ENCODE assay signal across 9 mouse cellular contexts in genomic region chr17:29493461-29493980, GRCm38 (mm10). TPM values are rescaled to one million over a fixed set of nuclear protein-coding genes. Genes with fewer than 3 reads are reported as not detected.
DNase-seq lines count a peak whose midpoint lies in the region; ATAC-seq lines count a peak whose summit lies in the region.
"Had no signal": no experiment of that assay in that cellular context is flagged by ENCODE, and none has a peak within 500 bp of the region (broad histone marks: within the 10 kb centered on the region; RNA-seq: fewer than 3 reads in every experiment).

No protein-coding gene starts in this region.

- no peaks in the 10 kb centered on the region for H3K27me3 ChIP-seq in heart, embryonic 13.5 days (replicated peaks)
- no peaks in the 10 kb centered on the region for H3K27me3 ChIP-seq in embryonic facial prominence, embryonic 11.5 days (ENCODE audit: control insufficient read depth, insufficient read depth, low read length)
- no peaks in the 10 kb centered on the region for H3K27me3 ChIP-seq in liver, embryonic 13.5 days

- intact Hi-C loops in heart, postnatal 14 days (cut with DNase I), result loop anchor here (2.0 kb wide), 1 partner anchor 19 kb away; no protein-coding TSS in a partner anchor
- intact Hi-C loops in left cerebral cortex, postnatal 25 days (cut with DNase I), result loop anchor here (5.0 kb wide), 2 partner anchors 111 to 226 kb away; partner anchors contain the start of gene BC004004

- H3K4me2 ChIP-seq in heart, embryonic 13.5 days, result peak overlapping the region; percentile 87
- no peak overlapping the region for H3K4me2 ChIP-seq in embryonic facial prominence, embryonic 11.5 days (ENCODE audit: low read depth, low read length)
- H3K4me2 ChIP-seq in liver, embryonic 13.5 days, result peak overlapping the region; percentile 82

- no peak for ATAC-seq in heart, embryonic 13.5 days (ENCODE audit: extremely low read depth, insufficient number of reproducible peaks, low FRiP score, low TSS enrichment)
- ATAC-seq in embryonic facial prominence, embryonic 11.5 days (replicated peaks; ENCODE audit: insufficient number of reproducible peaks, low FRiP score, low TSS enrichment, low read depth), result no peak
- no peak for ATAC-seq in liver, embryonic 13.5 days (ENCODE audit: low read depth)

- peak overlapping the region; percentile 87 for H3K4me3 ChIP-seq in heart, embryonic 13.5 days
- peak overlapping the region; percentile 98; the same call in 1 of the 2 replicates for H3K4me3 ChIP-seq in embryonic facial prominence, embryonic 11.5 days (ENCODE audit: low read depth, low read length)
- peak overlapping the region; percentile 100 for H3K4me3 ChIP-seq in liver, embryonic 13.5 days (replicated peaks)

- no peak for DNase-seq in heart, postnatal 14 days
- peak; percentile 49 to 55 for DNase-seq in B cell, adult 2 months
- no peak for DNase-seq in embryonic facial prominence, embryonic 11.5 days (ENCODE audit: low spot score)
- DNase-seq in liver, embryonic 13.5 days, result no peak
- no peak for DNase-seq in left cerebral cortex, postnatal 25 days (ENCODE audit: low spot score in 2 of 2)
- no peak for DNase-seq in urinary bladder, postnatal 4 days (ENCODE audit: low spot score in 2 of 2)
- no peak for DNase-seq in right cerebral cortex, postnatal 14 days

- peaks cover 22% of the 10 kb centered on the region for H3K36me3 ChIP-seq in heart, embryonic 13.5 days
- no peaks in the 10 kb centered on the region; the same call in 1 of the 2 replicates for H3K36me3 ChIP-seq in embryonic facial prominence, embryonic 11.5 days (replicated peaks; ENCODE audit: control insufficient read depth, insufficient read depth, low read depth, low read length)
- H3K36me3 ChIP-seq in liver, embryonic 13.5 days, result peaks cover 57% of the 10 kb centered on the region

- no peaks in the 10 kb centered on the region for H3K9me3 ChIP-seq in heart, embryonic 13.5 days
- H3K9me3 ChIP-seq in embryonic facial prominence, embryonic 11.5 days (replicated peaks; ENCODE audit: control insufficient read depth, low read length), result no peaks in the 10 kb centered on the region
- no peaks in the 10 kb centered on the region for H3K9me3 ChIP-seq in liver, embryonic 13.5 days (replicated peaks)

- H3K4me1 ChIP-seq in heart, embryonic 13.5 days, result peaks cover 31% of the 10 kb centered on the region
- no peaks in the 10 kb centered on the region for H3K4me1 ChIP-seq in embryonic facial prominence, embryonic 11.5 days (ENCODE audit: control insufficient read depth, insufficient read depth, low read length)
- H3K4me1 ChIP-seq in liver, embryonic 13.5 days (replicated peaks), result peaks cover 62% of the 10 kb centered on the region

- peak overlapping the region; percentile 98 for H3K9ac ChIP-seq in heart, embryonic 13.5 days
- H3K9ac ChIP-seq in embryonic facial prominence, embryonic 11.5 days (replicated peaks; ENCODE audit: low read length), result peak overlapping the region; percentile 7; the same call in 1 of the 2 replicates
- H3K9ac ChIP-seq in liver, embryonic 13.5 days, result peak overlapping the region; percentile 100

- peak overlapping the region; percentile 97 for H3K27ac ChIP-seq in heart, embryonic 13.5 days (replicated peaks)
- no peak overlapping the region for H3K27ac ChIP-seq in embryonic facial prominence, embryonic 11.5 days (replicated peaks; ENCODE audit: low read depth, low read length)
- peak overlapping the region; percentile 99 for H3K27ac ChIP-seq in liver, embryonic 13.5 days

- WGBS in heart, embryonic 13.5 days, result 70% methylated on average over 11 of the region's 11 CpGs
- 73% methylated on average over 11 of the region's 11 CpGs for WGBS in embryonic facial prominence, embryonic 11.5 days
- 54% methylated on average over 11 of the region's 11 CpGs for WGBS in liver, embryonic 13.5 days (ENCODE audit: insufficient replicate concordance)

RNA-seq across cellular contexts. Expression of gene Pim1, which starts 3.0 kb away (rescaled TPM):
- 19.3 and 20.0 TPM in 2 replicates for polyA plus RNA-seq in heart, embryonic 13.5 days (2015; fragmentation: Nextera tagmentation; extraction: Ambion mirVana)
- total RNA-seq in heart, postnatal 14 days (2021), result 10 to 100 TPM; 30.8 to 33.7 TPM
- 17.6 and 19.2 TPM in 2 replicates for polyA plus RNA-seq in embryonic facial prominence, embryonic 11.5 days (2014; fragmentation: Nextera tagmentation; extraction: Ambion mirVana)
- 105 and 110 TPM in 2 replicates for polyA plus RNA-seq in liver, embryonic 13.5 days (2015; fragmentation: Nextera tagmentation; extraction: Ambion mirVana)
- total RNA-seq in left cerebral cortex, postnatal 25 days (2021), result 1 to 10 TPM; 6.8 to 7.4 TPM

RNA-seq across cellular contexts. Expression of gene Gm17657, which starts 55.9 kb away (rescaled TPM):
- not detected in 2 replicates for polyA plus RNA-seq in heart, embryonic 13.5 days (2015; fragmentation: Nextera tagmentation; extraction: Ambion mirVana)
- not detected for total RNA-seq in heart, postnatal 14 days (2021)
- not detected in 2 replicates for polyA plus RNA-seq in embryonic facial prominence, embryonic 11.5 days (2014; fragmentation: Nextera tagmentation; extraction: Ambion mirVana)
- polyA plus RNA-seq in liver, embryonic 13.5 days (2015; fragmentation: Nextera tagmentation; extraction: Ambion mirVana), result not detected in 2 replicates
- total RNA-seq in left cerebral cortex, postnatal 25 days (2021), result not detected
- polyA plus RNA-seq: limb, embryonic 11.5 days had no signal

RNA-seq across cellular contexts. Expression of gene Tbc1d22b, which starts 56.1 kb away (rescaled TPM):
- polyA plus RNA-seq in heart, embryonic 13.5 days (2015; fragmentation: Nextera tagmentation; extraction: Ambion mirVana), result 10.3 and 10.7 TPM in 2 replicates
- total RNA-seq in heart, postnatal 14 days (2021), result 10 to 100 TPM; 14.5 to 15.1 TPM
- 16.7 and 17.5 TPM in 2 replicates for polyA plus RNA-seq in embryonic facial prominence, embryonic 11.5 days (2014; fragmentation: Nextera tagmentation; extraction: Ambion mirVana)
- 3.2 and 4.9 TPM in 2 replicates for polyA plus RNA-seq in liver, embryonic 13.5 days (2015; fragmentation: Nextera tagmentation; extraction: Ambion mirVana)
- 10 to 100 TPM; 42.3 to 43.2 TPM for total RNA-seq in left cerebral cortex, postnatal 25 days (2021)

RNA-seq across cellular contexts. Expression of gene Tmem217, which starts 58.7 kb away (rescaled TPM):
- polyA plus RNA-seq in heart, embryonic 13.5 days (2015; fragmentation: Nextera tagmentation; extraction: Ambion mirVana), result 0.59 and 0.89 TPM in 2 replicates
- not detected for total RNA-seq in heart, postnatal 14 days (2021)
- polyA plus RNA-seq in embryonic facial prominence, embryonic 11.5 days (2014; fragmentation: Nextera tagmentation; extraction: Ambion mirVana), result 0.36 TPM in 2 replicates
- 0.23 TPM in 2 replicates for polyA plus RNA-seq in liver, embryonic 13.5 days (2015; fragmentation: Nextera tagmentation; extraction: Ambion mirVana)
- total RNA-seq in left cerebral cortex, postnatal 25 days (2021), result not detected

Comparison
In these comparisons a context has a peak if more than half of its experiments do, and no peak if none do; other contexts are left out.
1. H3K9ac ChIP-seq: peak in every context shown above with its lines; median percentile 100 in liver, embryonic 13.5 days; 98 in heart, embryonic 13.5 days; 7 in embryonic facial prominence, embryonic 11.5 days.
2. DNase-seq: peak in B cell, adult 2 months (2 of 2); none in heart, postnatal 14 days (0 of 2), embryonic facial prominence, embryonic 11.5 days (single experiment), liver, embryonic 13.5 days (single experiment), left cerebral cortex, postnatal 25 days (0 of 2), urinary bladder, postnatal 4 days (0 of 2) and right cerebral cortex, postnatal 14 days (single experiment).
3. Peak in every context shown above with its lines, with median percentiles within 50 percentile points of each other: H3K4me3 ChIP-seq.